Mouse (Mus musculus): ENCODE data around the gene Trip12. TPM values are rescaled to one million over a fixed set of nuclear protein-coding genes. Genes with fewer than 3 reads are reported as not detected.

The Trip12 gene
- polyA plus RNA-seq, 1 experiment, result 51.3 TPM

DNA sequence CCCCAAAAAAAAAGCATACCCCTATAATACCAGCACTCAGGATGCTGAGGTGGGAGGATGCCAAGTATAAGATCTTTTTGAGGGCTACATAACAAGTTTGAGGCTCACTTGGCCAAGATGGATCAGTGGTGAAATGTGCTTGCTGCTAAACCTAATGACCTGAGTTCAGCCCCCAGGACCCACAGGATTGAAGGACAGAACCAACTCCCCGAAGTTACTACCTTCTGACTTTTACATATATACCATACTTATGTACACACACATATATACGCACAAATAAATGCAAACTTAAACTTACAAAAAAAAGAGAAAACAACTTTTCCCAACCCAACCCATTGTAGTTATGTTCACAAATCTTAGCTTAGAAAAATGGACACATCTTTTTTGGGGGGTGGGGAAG, 3.0 kb upstream of the Trip12 start:
- Histone ChIP-seq H3K4me1 (replicated peaks; ENCODE audit: control insufficient read depth, insufficient read depth, low read length) (peaks cover 5% of the 10 kb centered on the region), H3K27me3 (ENCODE audit: control insufficient read depth, insufficient read depth, low read length) (no peaks in the 10 kb centered on the region), H3K36me3 (ENCODE audit: control insufficient read depth, insufficient read depth, low read length) (no peaks in the 10 kb centered on the region), H3K4me3 (ENCODE audit: control insufficient read depth, insufficient read depth, low read length) (no peak overlapping the region), H3K27ac (ENCODE audit: control insufficient read depth, insufficient read depth, low read length) (no peak overlapping the region)
- no peak for DNase-seq
- TF ChIP-seq CTCF (IDR thresholded peaks at IDR 0.05; ENCODE audit: borderline replicate concordance, control insufficient read depth, extremely low read depth, insufficient read depth, low read length, poor library complexity) (no peak), POLR2A (IDR thresholded peaks at IDR 0.05; ENCODE audit: control insufficient read depth, extremely low read depth, insufficient read depth, low read length, poor library complexity) (no peak)
- WGBS, result 94% methylated on average over 2 of the region's 2 CpGs

- peaks cover 7% of the 10 kb centered on the region for H3K4me1 ChIP-seq (replicated peaks; ENCODE audit: control insufficient read depth, insufficient read depth, low read length)
- no peaks in the 10 kb centered on the region for H3K36me3 ChIP-seq (ENCODE audit: control insufficient read depth, insufficient read depth, low read length)
- no peak for TF ChIP-seq CTCF (IDR thresholded peaks at IDR 0.05; ENCODE audit: borderline replicate concordance, control insufficient read depth, extremely low read depth, insufficient read depth, low read length, poor library complexity)
- no peak for DNase-seq
- WGBS, result 87% methylated on average over 3 of the region's 3 CpGs
- H3K27ac ChIP-seq (ENCODE audit: control insufficient read depth, insufficient read depth, low read length), result no peak overlapping the region
- H3K4me3 ChIP-seq (ENCODE audit: control insufficient read depth, insufficient read depth, low read length), result no peak overlapping the region
- no peaks in the 10 kb centered on the region for H3K27me3 ChIP-seq (ENCODE audit: control insufficient read depth, insufficient read depth, low read length)
Measured at GRCm38 (mm10) chr1:84841061-84841460, 745 bp upstream of the Trip12 start.

- H3K27me3 ChIP-seq (ENCODE audit: control insufficient read depth, insufficient read depth, low read length), result no peaks in the 10 kb centered on the region
- DNase-seq, result peak; percentile 92
- H3K27ac ChIP-seq (ENCODE audit: control insufficient read depth, insufficient read depth, low read length), result peak within 1 kb of the TSS; percentile 72
- TF ChIP-seq POLR2A (IDR thresholded peaks at IDR 0.05; ENCODE audit: control insufficient read depth, extremely low read depth, insufficient read depth, low read length, poor library complexity) (no peak; the same call in 1 of the 2 replicates), CTCF (IDR thresholded peaks at IDR 0.05; ENCODE audit: borderline replicate concordance, control insufficient read depth, extremely low read depth, insufficient read depth, low read length, poor library complexity) (0 out of 2 replicates have a peak, but pooled peaks have one; percentile 15)
- peak within 1 kb of the TSS; percentile 90 for H3K4me3 ChIP-seq (ENCODE audit: control insufficient read depth, insufficient read depth, low read length)
- H3K36me3 ChIP-seq (ENCODE audit: control insufficient read depth, insufficient read depth, low read length), result no peaks in the 10 kb centered on the region
- WGBS, result under 1% methylated on average over 54 of the region's 54 CpGs
- peaks cover 7% of the 10 kb centered on the region for H3K4me1 ChIP-seq (replicated peaks; ENCODE audit: control insufficient read depth, insufficient read depth, low read length)
Measured at GRCm38 (mm10) chr1:84839309-84840017, 853 bp downstream of the Trip12 start, which contains the start of gene Fbxo36. Gene Fbxo36 (plus strand): TSS chr1:84839841.

- Histone ChIP-seq H3K36me3 (ENCODE audit: control insufficient read depth, insufficient read depth, low read length) (no peaks in the 10 kb centered on the region), H3K4me1 (replicated peaks; ENCODE audit: control insufficient read depth, insufficient read depth, low read length) (peaks cover 7% of the 10 kb centered on the region), H3K4me3 (ENCODE audit: control insufficient read depth, insufficient read depth, low read length) (peak overlapping the region; percentile 90), H3K27me3 (ENCODE audit: control insufficient read depth, insufficient read depth, low read length) (no peaks in the 10 kb centered on the region), H3K27ac (ENCODE audit: control insufficient read depth, insufficient read depth, low read length) (peak overlapping the region; percentile 72)
- peak; percentile 88 for DNase-seq
- TF ChIP-seq POLR2A (IDR thresholded peaks at IDR 0.05; ENCODE audit: control insufficient read depth, extremely low read depth, insufficient read depth, low read length, poor library complexity) (no peak), CTCF (IDR thresholded peaks at IDR 0.05; ENCODE audit: borderline replicate concordance, control insufficient read depth, extremely low read depth, insufficient read depth, low read length, poor library complexity) (no peak)
- WGBS, result under 1% methylated on average over 44 of the region's 44 CpGs
Measured at GRCm38 (mm10) chr1:84838621-84839151, 1.6 kb downstream of the Trip12 start.

- peak; percentile 2 for DNase-seq
- Histone ChIP-seq H3K4me1 (replicated peaks; ENCODE audit: control insufficient read depth, insufficient read depth, low read length) (peaks cover 7% of the 10 kb centered on the region), H3K27ac (ENCODE audit: control insufficient read depth, insufficient read depth, low read length) (peak overlapping the region; percentile 64), H3K27me3 (ENCODE audit: control insufficient read depth, insufficient read depth, low read length) (no peaks in the 10 kb centered on the region), H3K4me3 (ENCODE audit: control insufficient read depth, insufficient read depth, low read length) (peak overlapping the region; percentile 90), H3K36me3 (ENCODE audit: control insufficient read depth, insufficient read depth, low read length) (peaks cover 3% of the 10 kb centered on the region)
- TF ChIP-seq POLR2A (IDR thresholded peaks at IDR 0.05; ENCODE audit: control insufficient read depth, extremely low read depth, insufficient read depth, low read length, poor library complexity) (no peak), CTCF (IDR thresholded peaks at IDR 0.05; ENCODE audit: borderline replicate concordance, control insufficient read depth, extremely low read depth, insufficient read depth, low read length, poor library complexity) (no peak)
- under 1% methylated on average over 22 of the region's 22 CpGs for WGBS
Measured at GRCm38 (mm10) chr1:84838156-84838555, 2.2 kb downstream of the Trip12 start.

DNA sequence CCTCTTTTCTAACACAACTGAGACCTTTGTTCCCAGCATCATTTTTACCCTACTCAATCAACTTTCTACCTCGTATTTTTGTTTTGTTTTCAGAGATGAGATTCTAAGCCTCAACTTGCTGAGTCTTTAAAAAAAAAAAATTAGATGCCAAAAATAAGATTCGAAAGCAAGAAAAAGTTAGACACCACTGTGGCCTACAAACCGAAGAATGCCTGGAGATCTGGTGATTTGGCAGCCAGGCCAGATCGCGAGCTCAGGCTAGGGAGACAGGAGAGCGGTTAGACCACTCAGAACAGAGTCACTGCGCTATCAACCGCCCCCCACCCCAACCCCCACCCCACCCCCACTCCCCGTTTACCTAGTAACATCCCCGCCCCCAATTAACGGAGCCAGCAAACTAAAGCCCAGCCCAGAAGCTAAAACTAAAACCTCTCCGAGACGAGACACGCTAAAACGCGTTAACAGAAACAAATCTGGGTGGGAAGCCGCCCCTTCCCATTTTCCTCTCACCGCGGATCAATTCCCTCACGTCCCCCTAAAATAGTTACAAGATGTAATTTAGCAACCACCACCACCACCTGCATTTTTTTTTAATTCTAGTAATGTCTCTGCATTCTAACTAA, 2.7 kb downstream of the Trip12 start:
- Histone ChIP-seq H3K36me3 (ENCODE audit: control insufficient read depth, insufficient read depth, low read length) (peaks cover 7% of the 10 kb centered on the region), H3K4me3 (ENCODE audit: control insufficient read depth, insufficient read depth, low read length) (peak overlapping the region; percentile 28), H3K27ac (ENCODE audit: control insufficient read depth, insufficient read depth, low read length) (no peak overlapping the region; the same call in 1 of the 2 replicates), H3K4me1 (replicated peaks; ENCODE audit: control insufficient read depth, insufficient read depth, low read length) (peaks cover 7% of the 10 kb centered on the region), H3K27me3 (ENCODE audit: control insufficient read depth, insufficient read depth, low read length) (no peaks in the 10 kb centered on the region)
- no peak for TF ChIP-seq POLR2A (IDR thresholded peaks at IDR 0.05; ENCODE audit: control insufficient read depth, extremely low read depth, insufficient read depth, low read length, poor library complexity)
- TF ChIP-seq CTCF (IDR thresholded peaks at IDR 0.05; ENCODE audit: borderline replicate concordance, control insufficient read depth, extremely low read depth, insufficient read depth, low read length, poor library complexity), result no peak
- 7% methylated on average over 19 of the region's 20 CpGs for WGBS
- DNase-seq, result no peak
